Mouse (Mus musculus): ENCODE data around the gene Vgf.

Gene Vgf

DNA sequence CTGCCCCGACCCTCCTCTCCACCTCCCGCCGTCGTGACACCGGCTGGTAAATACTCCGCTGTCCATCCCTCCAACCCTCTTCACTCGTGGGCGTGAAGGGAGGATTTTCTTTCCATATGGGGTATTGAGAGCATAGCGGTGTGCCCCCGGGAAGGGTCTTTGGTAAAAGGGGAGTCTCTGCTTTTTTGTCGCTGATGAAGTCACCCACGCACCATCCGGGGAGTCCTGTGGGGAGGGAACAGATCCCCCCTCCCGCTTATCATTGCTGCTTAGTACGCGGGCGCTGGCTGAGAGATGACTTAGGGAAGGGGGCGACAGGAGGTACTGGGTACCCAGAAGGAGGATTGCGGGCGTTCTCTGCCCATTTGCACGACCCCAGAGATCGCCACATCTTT, 4.2 kb downstream of the Vgf start:
- DNase-seq (ENCODE audit: low spot score in 2 of 2): no peak

DNA sequence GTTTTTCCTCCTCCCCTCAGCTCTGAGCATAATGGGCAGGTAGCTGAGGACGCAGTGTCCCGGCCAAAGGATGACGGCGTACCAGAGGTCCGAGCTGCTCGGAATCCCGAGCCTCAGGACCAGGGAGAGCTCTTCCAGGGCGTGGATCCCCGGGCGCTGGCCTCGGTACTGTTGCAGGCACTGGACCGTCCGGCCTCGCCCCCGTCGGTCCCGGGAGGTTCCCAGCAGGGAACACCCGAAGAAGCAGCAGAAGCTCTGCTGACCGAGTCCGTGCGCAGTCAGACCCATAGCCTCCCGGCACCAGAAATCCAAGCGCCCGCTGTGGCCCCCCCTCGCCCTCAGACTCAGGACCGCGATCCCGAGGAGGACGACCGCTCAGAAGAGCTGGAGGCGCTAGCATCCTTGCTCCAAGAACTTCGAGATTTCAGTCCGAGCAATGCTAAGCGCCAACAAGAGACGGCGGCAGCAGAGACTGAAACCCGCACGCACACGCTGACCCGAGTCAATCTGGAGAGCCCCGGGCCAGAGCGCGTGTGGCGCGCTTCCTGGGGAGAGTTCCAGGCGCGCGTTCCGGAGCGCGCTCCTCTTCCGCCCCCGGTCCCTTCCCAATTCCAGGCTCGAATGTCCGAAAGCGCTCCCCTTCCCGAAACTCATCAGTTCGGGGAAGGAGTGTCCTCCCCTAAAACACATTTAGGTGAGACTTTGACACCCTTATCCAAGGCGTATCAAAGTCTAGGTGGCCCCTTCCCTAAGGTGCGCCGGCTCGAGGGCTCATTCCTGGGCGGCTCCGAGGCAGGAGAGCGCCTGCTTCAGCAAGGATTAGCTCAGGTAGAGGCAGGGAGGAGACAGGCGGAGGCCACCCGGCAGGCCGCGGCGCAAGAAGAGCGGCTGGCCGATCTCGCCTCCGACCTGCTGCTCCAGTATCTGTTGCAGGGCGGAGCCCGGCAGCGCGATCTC, 5.2 kb downstream of the Vgf start:
- DNase-seq (ENCODE audit: low spot score in 2 of 2): no peak

DNA sequence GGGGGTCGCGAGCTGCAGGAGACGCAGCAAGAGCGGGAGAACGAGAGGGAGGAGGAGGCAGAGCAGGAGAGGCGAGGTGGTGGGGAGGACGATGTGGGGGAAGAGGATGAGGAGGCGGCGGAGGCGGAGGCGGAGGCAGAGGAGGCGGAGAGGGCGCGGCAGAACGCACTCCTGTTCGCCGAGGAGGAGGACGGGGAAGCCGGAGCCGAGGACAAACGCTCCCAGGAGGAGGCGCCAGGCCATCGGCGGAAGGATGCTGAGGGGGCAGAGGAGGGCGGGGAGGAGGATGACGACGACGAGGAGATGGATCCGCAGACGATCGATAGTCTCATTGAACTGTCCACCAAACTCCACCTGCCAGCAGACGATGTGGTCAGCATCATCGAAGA, 5.8 kb downstream of the Vgf start:
- peak in 1 of 2 experiments; percentile 26 for DNase-seq (ENCODE audit: low spot score in 2 of 2)

DNA sequence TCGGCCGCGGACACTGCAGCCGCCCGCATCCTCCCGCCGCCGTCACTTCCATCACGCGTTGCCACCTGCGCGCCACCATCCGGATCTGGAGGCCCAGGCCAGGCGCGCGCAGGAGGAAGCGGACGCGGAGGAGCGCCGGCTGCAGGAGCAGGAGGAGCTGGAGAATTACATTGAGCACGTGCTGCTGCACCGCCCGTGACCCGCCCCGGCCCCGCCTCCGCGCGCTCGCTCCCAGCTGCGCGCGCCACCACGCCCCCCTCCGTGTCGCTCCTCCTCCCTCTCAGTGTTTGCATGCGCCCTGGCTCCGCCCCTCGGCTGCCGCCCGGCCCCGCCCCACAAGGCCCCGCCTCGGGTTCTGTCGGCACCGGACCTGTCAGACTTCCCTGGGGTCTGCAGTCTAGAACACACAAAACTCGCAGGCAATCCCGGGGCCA, 6.5 kb downstream of the Vgf start:
- DNase-seq (ENCODE audit: low spot score in 2 of 2): peak; percentile 53 to 70

DNA sequence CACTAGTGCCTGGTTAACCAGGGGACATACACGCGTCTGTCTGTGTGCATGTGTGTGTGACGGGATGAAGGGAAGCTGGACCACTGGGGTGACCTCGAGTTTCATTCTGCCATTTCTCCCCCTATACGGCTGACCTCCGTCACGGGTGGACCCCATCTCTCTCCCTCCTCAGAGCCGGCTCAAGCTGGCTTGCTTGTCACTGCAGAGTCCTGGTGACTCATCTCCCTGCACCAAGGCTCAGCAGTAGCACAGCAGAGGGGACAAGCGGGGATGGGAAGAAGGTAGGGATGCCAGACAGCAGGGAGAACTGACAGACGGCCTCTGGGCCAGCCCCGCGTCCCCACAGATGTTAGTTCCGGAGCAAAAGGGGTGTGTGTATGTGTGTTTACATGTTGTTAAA, 10.0 kb downstream of the Vgf start:
- DNase-seq (ENCODE audit: low spot score in 2 of 2): no peak

DNA sequence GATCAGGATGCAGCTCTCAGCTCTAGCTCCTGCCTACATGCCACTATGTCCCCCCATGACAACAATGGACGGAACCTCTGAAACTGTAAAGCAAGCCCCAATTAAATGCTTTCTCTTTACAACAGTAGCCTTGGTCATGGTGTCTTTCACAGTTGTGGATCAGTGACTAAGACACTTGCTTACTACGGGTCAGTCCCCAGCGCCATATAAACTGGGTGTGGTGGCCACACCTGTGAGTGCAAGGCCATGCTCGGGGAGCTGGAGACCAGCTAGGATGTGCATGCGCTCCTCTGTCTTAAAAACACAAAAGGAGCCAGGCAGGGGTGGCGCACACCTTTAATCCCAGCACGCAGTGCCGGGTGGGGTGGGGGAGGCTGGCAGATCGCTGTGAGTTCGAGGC, 13.3 kb downstream of the Vgf start:
- DNase-seq (ENCODE audit: low spot score in 2 of 2): no peak

DNA sequence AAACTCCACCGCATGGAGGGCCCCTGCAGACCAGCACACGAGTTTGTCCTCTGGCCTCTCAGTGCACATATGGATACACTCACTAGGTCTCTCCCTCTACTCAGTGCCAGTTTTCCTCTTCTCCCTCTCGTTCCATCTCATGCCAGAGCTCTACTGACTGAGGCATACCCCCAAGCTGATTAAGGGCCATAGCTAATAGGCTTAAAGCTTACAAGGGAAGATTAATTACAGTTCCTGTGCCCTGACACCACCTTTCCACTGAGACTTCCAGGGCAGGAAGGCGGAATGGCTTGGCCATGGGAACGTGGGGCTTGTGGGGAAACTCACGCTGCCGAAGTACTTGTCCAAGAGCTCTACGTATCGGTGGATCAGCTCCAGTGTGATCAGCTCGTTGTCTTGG, 15.2 kb downstream of the Vgf start:
- no peak for DNase-seq (ENCODE audit: low spot score in 2 of 2)

DNA sequence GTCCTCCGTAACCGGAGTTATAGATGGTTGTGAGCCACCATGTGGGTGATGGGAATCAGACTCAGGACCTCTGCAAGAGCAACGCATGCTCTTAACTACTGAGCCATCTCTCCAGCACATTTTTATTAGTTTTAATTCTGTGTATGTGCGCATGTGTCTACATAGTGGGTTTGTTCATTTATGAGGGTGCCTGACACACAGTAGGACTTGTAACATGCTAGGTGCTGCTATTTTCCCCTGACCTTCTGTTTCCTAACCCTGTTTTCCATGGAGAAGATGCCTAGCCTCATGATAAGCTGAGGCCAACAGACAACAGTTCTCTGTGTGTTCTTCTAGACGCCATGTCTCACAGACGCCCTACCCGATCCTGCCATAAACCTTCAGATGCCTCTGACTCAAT, 17.8 kb downstream of the Vgf start:
- no peak for DNase-seq (ENCODE audit: low spot score in 2 of 2)

DNA sequence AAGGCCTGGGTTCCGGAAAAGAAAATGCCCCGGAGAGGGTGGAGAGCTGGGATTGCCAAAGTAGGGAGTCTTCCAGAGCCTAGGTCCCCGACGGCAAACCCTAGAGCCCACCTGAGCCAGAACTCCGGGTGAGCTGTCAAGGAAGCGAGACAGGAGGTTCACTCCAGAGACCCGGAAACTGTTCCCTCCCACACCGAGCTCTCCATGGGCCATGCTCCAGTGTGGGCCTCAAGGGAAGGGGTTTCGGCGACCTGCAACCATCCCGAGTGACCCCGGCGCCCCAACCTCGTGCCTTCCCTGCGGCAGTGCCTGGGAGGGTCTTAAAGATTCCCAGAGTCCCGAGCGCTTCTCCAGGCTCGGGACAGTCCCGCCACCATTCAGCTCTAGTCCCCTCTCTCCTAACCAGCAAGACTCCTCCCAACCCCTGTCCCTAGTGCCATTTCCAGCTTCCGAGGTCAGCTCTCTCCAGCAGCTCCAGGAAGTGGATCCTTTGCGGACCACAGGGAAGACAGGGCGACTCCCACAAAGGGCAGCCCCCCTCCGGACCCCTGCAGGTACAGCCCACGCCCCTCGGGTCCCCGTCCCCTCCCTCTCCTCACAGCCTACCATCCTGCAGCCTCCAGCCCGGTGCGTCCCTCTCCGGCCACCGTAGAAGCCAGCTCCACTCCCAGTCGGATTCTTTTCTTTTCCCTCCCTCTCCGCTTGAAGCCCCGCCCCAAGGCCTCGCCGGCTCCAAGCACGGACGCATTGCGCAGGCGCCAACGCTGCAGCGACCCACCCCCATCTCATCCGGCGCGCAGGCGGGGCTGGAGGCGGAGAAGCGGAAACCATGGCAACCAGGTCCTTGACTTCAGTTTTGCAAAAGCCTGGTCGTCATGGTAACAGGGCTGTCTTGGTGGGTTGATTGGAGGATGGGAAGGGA, 19.5 kb downstream of the Vgf start, which contains the start of gene Ap1s1:
Ap1s1 (minus strand) TSS at position 734 of the 922 bp plus-strand sequence.
- peak; percentile 95 for DNase-seq (ENCODE audit: low spot score in 2 of 2)

DNA sequence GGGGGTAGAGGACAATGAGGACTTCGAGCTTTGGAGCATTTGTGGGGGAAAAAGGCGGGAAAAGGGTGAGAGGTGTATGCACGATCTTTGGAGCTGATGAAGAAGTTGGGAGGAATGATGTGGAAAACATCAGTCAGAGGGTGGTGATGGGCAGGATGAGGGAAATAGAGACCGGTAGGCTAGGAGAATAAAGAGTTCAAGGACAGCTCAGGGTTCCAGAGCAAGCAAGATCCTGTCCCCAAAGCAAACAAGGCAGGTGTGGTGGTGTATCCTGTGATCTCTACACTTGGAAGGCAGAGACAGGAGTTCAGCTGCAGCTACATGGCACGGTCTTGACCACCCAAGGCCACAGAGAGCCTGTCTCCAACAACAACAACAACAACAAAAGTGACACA, 20.1 kb downstream of the Vgf start:
- DNase-seq (ENCODE audit: low spot score in 2 of 2): no peak

DNA sequence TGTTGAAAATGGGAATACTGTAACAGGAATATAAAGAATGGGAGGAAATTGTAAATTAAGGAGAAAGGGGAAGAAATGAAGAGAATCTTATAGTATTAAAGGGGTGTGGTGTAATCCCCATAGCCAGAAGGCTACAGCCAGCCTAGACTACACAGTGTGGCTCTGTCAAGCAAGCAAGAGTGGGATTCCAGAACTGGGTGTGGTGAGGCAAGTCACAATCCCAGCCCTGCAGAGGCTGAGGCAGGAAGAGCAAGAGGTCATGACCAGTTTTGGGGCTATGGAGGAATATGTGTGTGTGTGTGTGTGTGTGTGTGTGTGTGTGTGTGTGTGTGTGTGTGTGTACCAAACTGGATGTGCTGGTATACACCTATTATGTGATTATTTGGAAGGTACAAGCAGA, 20.8 kb downstream of the Vgf start:
- DNase-seq (ENCODE audit: low spot score in 2 of 2): no peak

DNA sequence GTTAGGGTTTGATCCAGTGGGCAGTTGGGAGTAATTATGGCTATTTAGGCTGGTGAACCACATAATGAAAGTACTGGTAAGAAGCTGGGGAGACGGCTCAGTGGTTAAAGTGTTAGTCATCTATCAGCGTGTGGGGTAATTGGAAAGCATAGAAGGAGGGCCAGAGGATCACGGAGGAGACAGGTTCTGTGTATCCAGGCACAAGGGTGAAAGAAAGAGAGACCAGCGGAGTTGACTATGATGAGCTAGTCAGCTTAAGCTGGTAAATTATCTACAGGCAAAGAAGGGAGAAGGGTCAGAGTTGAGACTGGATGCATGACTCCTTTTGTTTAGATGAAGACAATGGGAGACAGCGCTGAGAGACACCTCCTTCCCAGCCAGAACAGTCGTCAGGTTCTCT, 24.9 kb downstream of the Vgf start:
- no peak for DNase-seq (ENCODE audit: low spot score in 2 of 2)

DNA sequence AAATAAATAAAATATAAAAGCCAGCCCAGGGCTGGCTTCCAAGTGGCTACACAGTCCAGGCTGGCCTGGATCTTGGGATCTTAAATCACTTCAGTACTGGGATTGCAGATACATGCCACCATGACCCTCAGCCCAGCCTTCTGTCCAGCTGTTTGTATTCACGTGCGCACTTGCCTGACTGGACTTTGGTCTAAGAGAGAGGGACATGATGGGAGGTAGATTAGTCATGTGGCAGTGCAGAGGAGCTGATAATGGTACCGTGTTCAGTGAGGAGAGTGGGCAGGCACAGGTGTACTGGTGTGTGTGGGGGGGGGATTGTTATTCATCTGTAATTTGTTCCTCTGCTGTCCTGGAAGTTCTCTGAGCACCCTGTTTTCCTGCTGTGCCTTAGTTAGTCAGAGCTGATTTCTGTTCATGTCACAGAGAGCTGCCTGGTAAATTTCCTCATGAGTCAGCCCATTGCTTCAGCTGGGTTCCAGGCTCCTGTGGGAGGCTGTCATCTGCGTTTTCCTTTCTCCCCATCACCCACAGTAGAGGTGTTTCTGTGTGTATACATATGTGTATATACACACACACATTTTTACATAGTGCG, 25.8 kb downstream of the Vgf start:
- DNase-seq (ENCODE audit: low spot score in 2 of 2): no peak

DNA sequence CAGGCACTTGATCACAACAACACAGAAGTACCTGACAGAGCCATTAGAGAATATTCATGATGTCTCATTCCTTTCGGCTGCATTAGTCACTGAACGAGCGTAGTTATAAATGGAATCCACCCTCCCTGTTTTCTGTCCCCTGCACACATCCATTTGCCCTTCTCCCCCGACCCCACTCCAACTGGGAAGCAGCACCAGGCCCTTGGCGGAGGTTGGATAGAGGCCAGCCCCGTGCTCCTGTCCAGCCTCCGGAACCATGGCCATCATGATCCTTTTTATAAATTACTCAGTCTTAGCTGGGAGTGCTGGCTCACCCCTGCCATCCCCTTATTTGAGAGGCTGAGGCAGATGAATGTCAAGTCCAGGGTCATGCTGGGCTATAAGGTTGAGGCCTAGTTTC, 28.1 kb downstream of the Vgf start:
- DNase-seq (ENCODE audit: low spot score in 2 of 2): no peak

DNA sequence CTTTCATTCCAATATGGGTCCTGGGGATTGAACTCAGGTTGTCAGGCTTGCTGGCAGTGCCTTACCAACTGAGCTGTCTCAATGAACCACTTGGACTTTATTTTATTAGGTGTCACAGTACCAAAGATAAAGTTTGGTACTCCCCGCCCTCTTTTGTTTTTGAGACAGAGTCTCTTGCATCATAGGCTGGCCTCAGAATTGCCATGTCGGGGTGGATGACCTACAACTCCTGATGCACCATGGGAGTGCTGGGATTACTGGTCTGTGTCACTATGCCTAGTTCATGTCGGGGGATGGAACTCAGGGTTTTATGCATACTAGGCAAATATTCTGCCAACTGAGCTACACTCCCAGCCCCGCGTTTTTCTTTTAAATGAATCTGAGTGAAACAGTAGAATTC, 28.7 kb downstream of the Vgf start:
- no peak for DNase-seq (ENCODE audit: low spot score in 2 of 2)

DNA sequence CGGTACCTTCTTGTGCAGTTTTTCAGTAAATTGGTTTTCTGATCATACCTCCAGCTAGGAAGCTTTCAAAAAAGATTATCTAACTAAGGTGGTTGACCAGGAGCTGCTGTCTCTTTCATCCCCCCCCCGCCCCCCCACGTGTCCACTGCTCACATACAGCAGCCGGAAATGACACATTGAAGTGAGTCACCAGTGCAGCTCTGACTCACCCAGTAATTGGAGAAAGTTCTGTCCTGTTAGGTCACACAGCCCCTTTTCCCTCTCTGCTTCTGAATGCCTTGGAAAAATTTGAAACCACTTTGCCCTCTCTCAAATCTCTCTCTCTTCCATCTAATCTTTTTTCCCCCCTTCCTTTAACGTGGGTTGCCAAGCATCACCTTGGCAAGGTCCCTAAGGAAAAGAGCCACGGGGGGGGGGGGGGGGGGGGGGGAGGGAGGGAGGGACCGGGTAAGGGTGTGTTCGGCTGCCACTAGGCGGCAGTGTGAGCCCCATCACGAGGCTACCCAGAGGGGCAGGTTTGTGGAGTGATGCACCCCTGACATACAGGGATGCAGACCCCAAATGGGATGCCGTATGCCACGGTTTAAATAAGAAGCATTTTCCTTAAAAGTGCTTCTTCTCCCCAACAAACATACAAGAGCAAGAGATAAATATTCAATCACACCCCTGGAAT, 35.8 kb downstream of the Vgf start:
- DNase-seq (ENCODE audit: low spot score in 2 of 2): no peak

DNA sequence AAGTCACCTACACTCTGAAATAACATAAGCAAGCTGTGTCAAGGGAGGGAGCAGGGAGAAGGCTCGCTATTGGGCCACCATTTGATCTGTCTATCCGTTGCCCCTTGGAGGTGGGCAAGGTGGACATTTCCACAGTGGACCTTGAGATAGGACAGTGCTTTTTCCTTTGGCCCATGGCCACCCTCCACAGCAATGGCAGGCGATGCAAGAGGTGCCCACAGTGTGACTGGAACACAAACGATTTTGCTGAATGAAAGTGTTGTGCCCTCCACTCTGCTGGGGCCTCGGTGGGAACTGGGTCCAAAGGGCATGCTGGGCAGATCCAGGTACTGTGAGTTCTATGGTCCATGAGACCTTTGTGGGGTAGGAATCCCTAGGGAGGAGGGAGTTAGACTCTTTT, 36.4 kb downstream of the Vgf start:
- DNase-seq (ENCODE audit: low spot score in 2 of 2): no peak

DNA sequence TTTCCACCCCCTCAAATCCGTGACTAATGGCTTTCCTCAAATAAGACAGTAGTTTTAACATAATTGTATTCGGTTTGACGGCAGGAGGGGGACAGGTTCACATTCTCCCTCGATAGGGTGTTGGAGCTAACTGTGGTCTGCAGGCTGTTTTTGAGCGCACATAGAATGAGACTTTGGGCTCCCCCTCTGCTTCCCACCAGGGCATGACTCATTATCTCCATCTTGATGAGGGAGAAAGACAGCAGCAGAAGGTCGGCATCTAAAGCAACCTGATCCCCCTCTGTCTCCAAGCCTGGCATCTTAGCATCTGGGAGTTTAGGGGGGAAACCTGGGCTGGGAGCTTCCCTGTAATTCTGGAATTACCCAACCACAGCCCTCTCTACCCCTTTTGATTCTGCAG, 39.3 kb downstream of the Vgf start:
- DNase-seq (ENCODE audit: low spot score in 2 of 2): no peak

DNA sequence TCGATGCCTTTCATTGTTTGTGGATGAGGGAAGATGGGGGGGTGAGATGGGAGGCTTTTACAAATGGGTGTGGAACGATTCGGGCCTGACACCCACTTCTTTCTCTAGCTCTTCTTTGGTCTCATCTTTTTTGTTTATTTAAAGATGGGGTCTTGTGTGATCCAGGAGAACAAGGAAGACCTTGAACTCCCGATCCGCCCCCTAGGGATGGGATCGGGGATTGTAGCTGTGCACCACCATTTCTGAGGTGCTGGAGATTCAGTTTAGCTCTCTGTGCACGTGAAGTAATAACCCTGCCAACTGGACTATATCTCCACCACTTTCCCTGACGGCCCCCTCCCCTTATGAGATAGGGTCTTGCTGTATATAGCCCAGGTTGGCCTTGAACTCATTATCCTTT, 39.7 kb downstream of the Vgf start:
- no peak for DNase-seq (ENCODE audit: low spot score in 2 of 2)

DNA sequence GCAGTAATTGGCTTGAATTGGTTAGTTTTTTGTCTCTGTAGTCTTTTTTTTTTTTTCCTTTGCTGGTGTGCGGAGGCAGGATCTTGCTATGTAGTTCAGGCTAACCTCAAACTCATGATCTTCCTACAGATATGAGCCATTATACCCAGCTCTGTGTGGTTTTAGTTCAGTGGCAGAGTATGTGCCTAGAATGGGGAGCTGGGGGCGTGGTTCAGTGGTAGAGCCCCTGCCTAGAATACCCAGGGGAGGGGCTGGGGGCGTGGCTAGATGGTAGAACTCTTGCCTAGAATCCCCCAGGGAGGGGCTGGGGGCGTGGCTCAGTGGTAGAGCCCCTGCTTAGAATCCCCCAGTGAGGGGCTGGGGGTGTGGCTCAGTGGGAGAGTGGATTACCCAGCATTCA, 42.5 kb downstream of the Vgf start:
- no peak for DNase-seq (ENCODE audit: low spot score in 2 of 2)

DNA sequence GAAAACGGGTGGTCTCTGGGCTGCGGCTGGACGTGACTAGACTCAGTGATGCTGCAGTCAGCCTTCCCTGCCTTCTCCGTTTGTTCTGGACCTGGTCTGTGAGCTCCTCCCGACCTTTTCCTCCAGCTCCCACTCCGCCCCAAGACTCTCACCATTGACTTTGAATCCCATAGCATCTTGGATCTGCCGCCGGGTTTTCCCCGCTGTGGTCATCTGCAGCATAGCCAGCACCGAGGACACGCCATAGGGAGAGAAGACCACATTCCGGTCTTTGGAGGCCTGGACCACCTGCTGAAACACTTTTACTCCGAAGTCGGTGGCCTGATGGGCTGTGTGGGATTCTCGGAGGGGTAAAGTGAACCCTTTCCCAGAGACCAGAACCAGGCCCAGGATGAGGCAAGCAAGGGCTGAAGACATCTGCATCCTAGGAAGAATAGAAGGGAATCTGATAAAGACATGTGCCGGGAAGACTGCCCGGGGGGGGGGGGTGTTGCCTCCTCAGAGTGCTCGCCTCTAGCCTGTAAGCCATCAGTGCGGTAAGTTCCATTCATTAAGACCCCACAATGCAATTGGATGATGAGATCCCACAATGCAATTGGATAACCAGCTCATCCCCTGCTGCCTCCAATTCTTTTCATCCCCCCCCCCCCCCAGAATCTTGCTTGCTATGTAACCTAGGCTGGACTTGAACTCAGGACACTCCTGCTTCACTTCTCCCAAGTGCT, 44.9 kb downstream of the Vgf start:
- DNase-seq (ENCODE audit: low spot score in 2 of 2): no peak

All from frontal cortex, postnatal 25 days (tissue).